Mouse (Mus musculus): Measurements from ENCODE around the gene Osbpl7. TPM values are rescaled to one million over a fixed set of nuclear protein-coding genes. Genes with fewer than 3 reads are reported as not detected.

Osbpl7 gene
- polyA plus RNA-seq, 1 experiment: 17.7 TPM

DNA sequence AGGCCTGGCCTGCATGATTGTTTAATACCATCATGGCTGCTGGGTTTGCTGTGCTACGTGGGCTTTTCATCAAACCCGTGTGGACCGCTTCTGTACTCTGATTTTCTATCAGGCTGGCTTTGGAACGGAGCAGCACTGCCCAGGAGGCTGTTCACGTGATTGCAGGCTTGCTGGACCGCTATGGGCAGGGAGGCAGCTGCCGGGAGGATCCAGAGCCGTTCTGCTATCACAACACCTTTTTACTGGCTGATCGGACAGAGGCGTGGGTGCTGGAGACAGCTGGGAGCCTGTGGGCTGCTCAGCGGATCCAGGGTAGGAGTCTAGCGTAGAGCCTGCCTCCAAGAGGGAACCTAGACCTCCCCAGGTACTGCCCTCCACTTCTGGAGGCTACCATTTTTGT, 18.5 kb upstream of the Osbpl7 start:
- Histone ChIP-seq H3K4me1 (ENCODE audit: control insufficient read depth, insufficient read depth, low read length) (0 out of 2 replicates have a peak, but pooled peaks cover 2% of the 10 kb centered on the region), H3K27ac (ENCODE audit: control insufficient read depth, insufficient read depth, low read depth, low read length, poor library complexity) (no peak overlapping the region), H3K4me3 (replicated peaks; ENCODE audit: control insufficient read depth, low read depth, low read length) (no peak overlapping the region)
- TF ChIP-seq POLR2A (IDR thresholded peaks at IDR 0.05; ENCODE audit: borderline replicate concordance, control insufficient read depth, low read depth, low read length): no peak
- no peak for TF ChIP-seq CTCF (IDR thresholded peaks at IDR 0.05; ENCODE audit: control insufficient read depth, insufficient read depth, low read length)
- WGBS: 87% methylated on average over 12 of the region's 12 CpGs

DNA sequence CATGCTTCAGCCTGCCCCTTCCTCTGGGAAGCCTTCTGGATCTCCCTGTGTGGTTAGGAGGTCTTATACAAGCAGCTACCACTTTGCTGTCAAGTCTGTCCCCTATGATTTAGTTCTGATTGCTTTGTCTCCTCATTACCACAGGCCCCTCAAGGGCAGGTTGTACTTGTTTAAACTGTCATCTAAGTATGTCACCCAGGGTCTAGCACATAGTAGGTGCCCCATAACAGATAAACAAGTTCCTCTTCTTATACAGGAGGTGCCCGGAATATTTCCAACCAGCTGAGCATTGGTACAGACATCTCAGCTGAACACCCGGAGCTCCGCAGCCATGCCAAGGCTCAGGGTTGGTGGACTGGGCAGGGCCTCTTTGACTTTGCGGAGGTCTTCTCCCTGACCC, 17.9 kb upstream of the Osbpl7 start:
- Histone ChIP-seq H3K4me3 (replicated peaks; ENCODE audit: control insufficient read depth, low read depth, low read length) (no peak overlapping the region), H3K4me1 (ENCODE audit: control insufficient read depth, insufficient read depth, low read length) (0 out of 2 replicates have a peak, but pooled peaks cover 2% of the 10 kb centered on the region), H3K27ac (ENCODE audit: control insufficient read depth, insufficient read depth, low read depth, low read length, poor library complexity) (no peak overlapping the region)
- TF ChIP-seq CTCF (IDR thresholded peaks at IDR 0.05; ENCODE audit: control insufficient read depth, insufficient read depth, low read length): no peak
- TF ChIP-seq POLR2A (IDR thresholded peaks at IDR 0.05; ENCODE audit: borderline replicate concordance, control insufficient read depth, low read depth, low read length): no peak
- 88% methylated on average over 4 of the region's 4 CpGs for WGBS

DNA sequence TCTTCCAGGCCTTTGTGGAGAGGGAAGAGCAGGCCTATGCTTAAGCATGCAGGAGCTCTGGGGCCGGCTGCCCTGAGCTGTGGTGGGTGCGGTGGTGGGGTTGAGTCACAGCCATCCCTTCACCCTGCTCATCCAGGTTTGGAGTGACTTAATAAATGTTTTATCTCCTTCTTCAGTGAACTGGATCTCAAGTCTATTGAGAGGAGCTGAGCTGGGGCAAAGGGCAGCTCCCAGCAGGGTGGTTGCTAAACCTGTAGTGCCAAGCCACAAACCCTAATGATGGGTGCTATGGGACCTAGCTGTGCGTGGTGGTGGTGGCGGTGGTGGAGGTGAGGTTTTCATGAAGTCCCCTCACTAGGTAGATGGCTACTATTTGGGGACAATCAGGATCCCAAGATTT, 16.6 kb upstream of the Osbpl7 start:
- no peak overlapping the region for H3K4me3 ChIP-seq (replicated peaks; ENCODE audit: control insufficient read depth, low read depth, low read length)
- WGBS: 89% methylated on average over 4 of the region's 4 CpGs
- no peak overlapping the region for H3K27ac ChIP-seq (ENCODE audit: control insufficient read depth, insufficient read depth, low read depth, low read length, poor library complexity)
- TF ChIP-seq CTCF (IDR thresholded peaks at IDR 0.05; ENCODE audit: control insufficient read depth, insufficient read depth, low read length) (no peak), POLR2A (IDR thresholded peaks at IDR 0.05; ENCODE audit: borderline replicate concordance, control insufficient read depth, low read depth, low read length) (no peak)
- 0 out of 2 replicates have a peak, but pooled peaks cover 2% of the 10 kb centered on the region for H3K4me1 ChIP-seq (ENCODE audit: control insufficient read depth, insufficient read depth, low read length)

DNA sequence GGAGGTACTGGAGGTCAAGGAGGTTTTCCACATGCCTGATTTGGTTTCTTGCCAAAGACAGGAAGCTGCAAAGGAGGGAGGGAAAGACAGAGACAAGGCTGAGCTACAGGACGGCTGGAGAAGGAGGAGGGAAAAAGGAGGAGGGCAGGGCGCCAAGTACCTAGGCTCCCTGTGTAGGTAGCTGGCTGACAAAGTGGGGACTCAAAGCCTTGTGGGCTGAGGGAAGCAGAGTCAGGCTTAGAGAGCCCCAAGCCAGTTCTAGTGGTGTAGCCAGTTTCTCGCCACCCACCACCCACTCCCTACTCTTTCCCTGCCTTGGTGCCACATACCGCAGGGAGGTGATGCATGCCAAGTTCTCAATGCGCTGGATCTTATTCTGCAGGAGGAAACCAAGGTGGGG, 14.3 kb upstream of the Osbpl7 start:
- Histone ChIP-seq H3K4me1 (ENCODE audit: control insufficient read depth, insufficient read depth, low read length) (peaks cover 2% of the 10 kb centered on the region; the same call in 1 of the 2 replicates), H3K4me3 (replicated peaks; ENCODE audit: control insufficient read depth, low read depth, low read length) (no peak overlapping the region), H3K27ac (ENCODE audit: control insufficient read depth, insufficient read depth, low read depth, low read length, poor library complexity) (no peak overlapping the region)
- WGBS: 80% methylated on average over 5 of the region's 5 CpGs
- TF ChIP-seq CTCF (IDR thresholded peaks at IDR 0.05; ENCODE audit: control insufficient read depth, insufficient read depth, low read length): no peak
- TF ChIP-seq POLR2A (IDR thresholded peaks at IDR 0.05; ENCODE audit: borderline replicate concordance, control insufficient read depth, low read depth, low read length): no peak

DNA sequence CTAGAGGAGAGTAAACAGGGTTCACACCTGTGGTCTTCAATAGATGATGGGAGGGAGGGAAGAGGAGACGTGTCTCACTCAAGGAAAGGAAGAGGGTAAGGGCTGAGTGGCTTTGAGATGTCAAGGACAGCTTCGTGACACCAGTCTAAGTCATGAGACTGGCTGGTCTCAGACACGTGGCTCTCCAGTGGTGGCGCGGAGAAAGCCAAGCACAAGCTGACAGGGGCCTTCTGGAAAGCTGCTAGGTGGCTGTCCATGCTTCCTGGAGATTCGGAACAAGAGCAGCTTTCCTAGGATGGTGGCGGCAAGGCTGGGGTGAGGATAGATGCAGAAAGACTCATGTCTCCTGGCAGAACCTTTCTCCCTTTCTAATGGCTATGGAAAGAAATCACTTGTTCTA, 11.5 kb upstream of the Osbpl7 start:
- WGBS: 81% methylated on average over 7 of the region's 7 CpGs
- Histone ChIP-seq H3K4me1 (ENCODE audit: control insufficient read depth, insufficient read depth, low read length) (peaks cover 2% of the 10 kb centered on the region; the same call in 1 of the 2 replicates), H3K4me3 (replicated peaks; ENCODE audit: control insufficient read depth, low read depth, low read length) (no peak overlapping the region), H3K27ac (ENCODE audit: control insufficient read depth, insufficient read depth, low read depth, low read length, poor library complexity) (no peak overlapping the region)
- no peak for TF ChIP-seq POLR2A (IDR thresholded peaks at IDR 0.05; ENCODE audit: borderline replicate concordance, control insufficient read depth, low read depth, low read length)
- TF ChIP-seq CTCF (IDR thresholded peaks at IDR 0.05; ENCODE audit: control insufficient read depth, insufficient read depth, low read length): no peak

DNA sequence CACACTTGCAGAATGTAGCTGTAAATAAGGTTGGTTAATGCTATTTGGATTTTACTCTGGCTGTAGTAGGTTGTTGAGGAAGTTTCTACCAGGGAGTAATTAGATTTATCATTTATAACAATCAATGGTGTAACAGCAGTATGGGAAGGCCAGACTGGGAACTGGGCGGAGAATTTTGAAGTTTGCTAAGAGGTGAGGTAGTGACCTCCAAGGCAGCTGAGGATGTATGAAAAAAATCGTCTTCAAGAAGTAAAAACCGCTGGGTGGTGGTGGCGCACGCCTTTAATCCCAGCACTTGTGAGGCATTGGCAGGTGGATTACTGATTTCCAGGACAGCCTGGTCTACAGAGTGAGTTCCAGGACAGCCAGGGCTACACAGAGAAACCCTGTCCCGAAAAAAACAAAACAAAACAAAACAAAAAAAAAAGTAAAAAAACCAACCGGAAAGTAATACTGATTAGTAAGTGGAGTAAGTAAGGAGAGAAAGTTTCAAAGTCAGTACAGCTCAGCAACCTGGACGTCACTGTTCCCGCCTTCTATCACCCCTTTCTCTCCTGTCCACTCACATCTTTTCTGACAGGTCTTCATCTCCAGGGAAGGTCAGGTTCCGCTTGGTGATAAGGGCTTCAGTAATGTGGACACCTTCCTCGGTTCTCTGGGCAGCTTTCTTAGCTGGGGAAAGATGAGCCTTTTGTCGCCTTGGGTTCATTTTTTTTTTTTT, 10.0 kb upstream of the Osbpl7 start:
- no peak for TF ChIP-seq POLR2A (IDR thresholded peaks at IDR 0.05; ENCODE audit: borderline replicate concordance, control insufficient read depth, low read depth, low read length)
- TF ChIP-seq CTCF (IDR thresholded peaks at IDR 0.05; ENCODE audit: control insufficient read depth, insufficient read depth, low read length): no peak
- WGBS: 26% methylated on average over 12 of the region's 12 CpGs
- H3K4me3 ChIP-seq (replicated peaks; ENCODE audit: control insufficient read depth, low read depth, low read length): peak overlapping the region; percentile 64
- peaks cover 2% of the 10 kb centered on the region; the same call in 1 of the 2 replicates for H3K4me1 ChIP-seq (ENCODE audit: control insufficient read depth, insufficient read depth, low read length)
- no peak overlapping the region for H3K27ac ChIP-seq (ENCODE audit: control insufficient read depth, insufficient read depth, low read depth, low read length, poor library complexity)

DNA sequence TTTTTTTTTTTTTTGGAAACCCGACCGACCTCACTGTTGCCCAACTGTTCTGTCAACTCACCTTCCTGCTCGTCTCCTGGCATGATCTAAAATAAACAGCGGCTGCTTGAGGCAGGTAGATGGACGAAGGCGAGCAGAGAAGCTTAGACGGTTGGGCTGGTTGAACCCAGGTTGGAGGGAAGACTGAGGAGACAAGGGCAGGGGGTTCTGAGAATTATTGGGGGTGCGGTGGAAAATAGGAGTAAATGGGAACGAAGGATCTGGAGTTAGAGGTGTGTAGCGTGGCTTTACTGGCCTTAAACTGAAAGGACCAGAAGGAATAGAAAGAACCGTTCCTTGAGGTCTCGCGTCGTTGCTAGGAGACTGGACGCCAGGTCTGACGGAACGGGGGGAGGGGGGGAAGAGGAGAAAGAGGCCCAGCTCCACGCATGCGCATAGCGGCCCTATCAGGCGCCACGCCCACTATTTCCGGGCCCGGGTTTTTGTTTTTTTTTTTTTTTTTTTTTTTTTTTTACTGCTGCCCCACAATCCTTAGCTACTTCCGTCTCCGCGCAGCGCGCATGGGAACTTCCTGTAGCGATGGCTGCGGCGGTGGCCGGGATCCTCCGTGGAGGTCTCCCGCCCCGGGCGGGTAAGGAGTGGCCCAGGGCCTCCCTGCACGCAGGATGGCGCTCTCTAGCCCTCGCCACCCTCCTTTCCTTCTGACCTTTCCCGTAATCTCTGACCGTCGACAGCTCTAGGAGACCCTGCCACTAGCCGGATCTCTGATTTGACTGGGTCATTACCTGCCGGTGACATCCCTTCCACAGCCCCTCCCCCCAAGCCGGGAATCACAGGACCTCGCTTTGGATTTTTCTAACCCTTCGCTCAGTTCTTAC, 9.2 kb upstream of the Osbpl7 start, which contains the start of the genes Lrrc46 and Mrpl10:
Gene Lrrc46, minus strand, starts transcription at position 386 of the 878 bp plus-strand sequence.
Gene Mrpl10, plus strand, starts transcription at position 539 of the 878 bp plus-strand sequence.
- WGBS: under 1% methylated on average over 48 of the region's 48 CpGs
- Histone ChIP-seq H3K4me1 (ENCODE audit: control insufficient read depth, insufficient read depth, low read length) (peaks cover 2% of the 10 kb centered on the region; the same call in 1 of the 2 replicates), H3K4me3 (replicated peaks; ENCODE audit: control insufficient read depth, low read depth, low read length) (peak within 1 kb of the TSS; percentile 99), H3K27ac (ENCODE audit: control insufficient read depth, insufficient read depth, low read depth, low read length, poor library complexity) (peak within 1 kb of the TSS; percentile 80)
- TF ChIP-seq POLR2A (IDR thresholded peaks at IDR 0.05; ENCODE audit: borderline replicate concordance, control insufficient read depth, low read depth, low read length) (peak; percentile 85; the same call in 1 of the 2 replicates), CTCF (IDR thresholded peaks at IDR 0.05; ENCODE audit: control insufficient read depth, insufficient read depth, low read length) (no peak)

DNA sequence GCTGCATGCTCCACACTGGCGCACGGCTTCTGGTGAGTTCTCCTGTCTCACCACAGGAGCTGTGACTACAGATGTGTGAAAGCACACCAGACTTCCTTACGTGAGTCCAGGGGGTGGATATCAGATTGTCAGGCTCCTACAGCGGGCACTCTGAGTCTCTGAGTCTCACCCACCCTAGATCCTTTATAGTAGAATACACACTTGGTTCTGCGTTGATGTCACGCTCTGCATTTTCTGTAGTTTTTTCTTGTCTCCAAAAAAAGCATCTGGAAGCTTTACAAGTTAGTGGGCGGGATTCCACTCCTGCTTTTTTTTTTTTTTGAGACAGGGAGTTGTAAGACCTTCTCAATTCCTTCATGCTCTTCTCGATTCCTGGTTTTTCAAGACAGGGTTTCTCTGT, 5.5 kb upstream of the Osbpl7 start:
- peaks cover 2% of the 10 kb centered on the region; the same call in 1 of the 2 replicates for H3K4me1 ChIP-seq (ENCODE audit: control insufficient read depth, insufficient read depth, low read length)
- no peak overlapping the region for H3K27ac ChIP-seq (ENCODE audit: control insufficient read depth, insufficient read depth, low read depth, low read length, poor library complexity)
- WGBS: 87% methylated on average over 8 of the region's 8 CpGs
- H3K4me3 ChIP-seq (replicated peaks; ENCODE audit: control insufficient read depth, low read depth, low read length): no peak overlapping the region
- no peak for TF ChIP-seq CTCF (IDR thresholded peaks at IDR 0.05; ENCODE audit: control insufficient read depth, insufficient read depth, low read length)
